Mouse (Mus musculus): ENCODE data around the gene Galr2.
A peak's percentile ranks its signal among the peaks of the same experiment; 100 is the strongest.
"Not testable (repeated sequence)": the region's sequence is repeated elsewhere in the genome, so short reads cannot be mapped to it uniquely, and the experiment has no call there.

The Galr2 gene

DNA sequence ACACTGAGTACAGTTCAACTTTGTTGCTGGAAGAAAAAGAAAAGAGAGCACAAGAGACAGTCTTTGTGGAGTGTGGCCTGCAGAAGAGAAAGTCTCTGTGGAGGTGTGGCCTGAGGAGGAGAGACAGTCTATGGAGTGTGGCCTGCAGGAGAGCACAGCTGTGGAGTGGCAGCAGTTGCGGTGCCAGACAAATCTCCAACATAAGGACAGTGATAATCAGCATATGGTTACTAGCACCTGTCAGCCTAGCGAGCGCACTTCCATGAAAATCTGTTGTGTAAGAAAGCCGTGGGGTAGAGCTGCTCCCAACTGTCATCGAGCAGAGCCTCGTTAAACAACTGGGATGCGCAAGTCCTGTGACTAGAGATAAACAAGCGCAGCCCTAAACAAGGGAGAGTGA, 11.2 kb upstream of the Galr2 start:
- no peak for DNase-seq (ENCODE audit: low spot score)

DNA sequence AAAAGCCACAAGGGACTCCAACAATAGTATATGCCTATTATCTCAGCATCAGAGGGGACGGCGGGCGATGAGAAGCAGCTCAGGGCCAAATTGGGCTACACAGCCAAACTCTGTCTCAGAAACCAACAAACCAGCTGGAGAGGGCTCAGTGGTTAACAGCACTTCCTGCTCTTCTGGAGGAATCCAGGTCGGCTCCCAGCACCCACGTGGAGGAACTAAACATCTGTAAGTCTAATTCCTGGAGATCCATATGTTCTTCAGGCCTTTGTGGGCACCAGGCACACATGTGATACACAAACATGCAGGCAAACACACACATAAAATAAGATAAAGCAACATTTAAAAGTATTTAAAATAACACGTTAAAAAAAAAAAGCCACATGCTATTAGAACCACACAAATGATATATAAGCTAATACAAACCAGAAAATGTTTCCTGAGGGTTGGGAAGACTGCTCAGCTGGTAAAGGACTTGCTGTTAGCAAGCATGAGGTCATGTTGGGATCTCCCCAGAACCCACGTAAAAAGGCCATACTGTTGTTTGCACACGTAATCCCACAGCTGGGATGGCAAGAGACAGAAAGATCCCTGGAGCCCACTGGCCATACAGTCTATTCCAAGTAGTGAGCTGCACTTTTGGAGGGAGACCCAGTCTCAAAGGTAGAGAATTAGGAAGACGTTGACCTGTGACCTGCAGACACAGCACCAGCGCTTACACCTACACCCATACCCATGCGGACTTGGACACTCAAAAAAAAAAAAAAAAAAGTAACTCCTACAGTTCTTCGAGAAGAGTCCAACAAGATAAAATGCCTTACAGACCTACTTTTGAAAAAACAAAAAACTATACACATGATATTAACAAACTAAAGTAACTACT, 7.9 kb upstream of the Galr2 start:
- DNase-seq (ENCODE audit: low spot score), result peak; percentile 34

DNA sequence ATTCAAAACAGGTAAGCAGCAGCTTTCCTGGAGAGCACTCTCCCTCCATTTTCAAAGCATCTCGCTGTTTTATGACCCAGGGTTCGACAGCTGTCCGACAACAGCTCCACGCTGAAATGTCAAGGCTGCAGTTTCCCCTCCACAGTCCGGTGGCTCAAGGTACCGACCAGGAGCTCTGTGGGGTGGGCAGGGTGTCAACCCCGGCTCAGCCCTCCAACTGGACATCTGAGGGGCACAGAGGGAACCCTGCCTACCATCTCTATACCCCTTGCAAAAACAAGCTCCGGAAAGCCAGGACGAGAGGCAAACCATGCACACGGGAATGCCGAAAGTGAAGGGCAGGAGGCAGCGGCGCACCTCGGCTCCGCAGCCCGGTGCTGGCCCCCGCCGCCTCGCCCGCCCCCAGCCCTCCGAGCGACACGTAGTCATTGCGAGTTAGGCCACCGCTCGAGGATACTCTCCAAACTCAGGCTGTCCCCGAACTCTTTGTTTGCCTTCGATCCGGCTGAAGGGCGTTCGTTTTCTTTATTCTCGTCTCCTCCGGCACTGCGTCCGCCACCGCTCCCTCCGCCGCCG, 7.2 kb upstream of the Galr2 start:
- DNase-seq (ENCODE audit: low spot score), result no peak

DNA sequence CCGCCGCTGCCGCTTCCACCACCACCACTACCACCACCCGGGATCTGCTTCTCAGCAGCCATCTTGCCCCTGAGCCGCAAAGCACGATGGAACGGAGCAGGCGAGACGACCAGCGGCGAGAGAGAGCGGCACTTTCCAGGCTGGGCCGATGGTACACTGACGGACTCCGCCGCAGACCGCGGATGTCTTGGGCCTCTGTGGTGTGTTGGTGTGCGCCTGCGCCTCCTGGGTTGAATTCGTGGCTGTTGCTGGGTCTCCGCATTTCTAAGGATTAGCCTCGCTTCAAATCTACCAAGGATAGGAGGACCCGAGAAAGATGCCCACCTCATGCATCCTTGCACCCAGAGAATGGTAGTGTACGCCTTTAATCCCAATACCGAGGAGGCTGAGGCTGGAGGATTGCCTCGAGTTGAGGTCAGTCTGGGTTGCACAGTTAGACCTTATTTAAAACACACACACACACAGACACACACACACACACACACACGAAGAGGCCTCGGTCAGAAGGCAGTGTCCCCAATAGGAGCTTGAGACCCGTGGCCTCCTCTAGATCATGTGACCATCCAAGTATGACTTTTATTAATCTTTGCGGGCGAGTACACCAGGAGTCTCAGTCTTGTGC, 6.6 kb upstream of the Galr2 start, which contains the start of gene Srp68:
Srp68 (minus strand) TSS at position 173 of the 622 bp plus-strand sequence.
- DNase-seq (ENCODE audit: low spot score), result peak; percentile 93

DNA sequence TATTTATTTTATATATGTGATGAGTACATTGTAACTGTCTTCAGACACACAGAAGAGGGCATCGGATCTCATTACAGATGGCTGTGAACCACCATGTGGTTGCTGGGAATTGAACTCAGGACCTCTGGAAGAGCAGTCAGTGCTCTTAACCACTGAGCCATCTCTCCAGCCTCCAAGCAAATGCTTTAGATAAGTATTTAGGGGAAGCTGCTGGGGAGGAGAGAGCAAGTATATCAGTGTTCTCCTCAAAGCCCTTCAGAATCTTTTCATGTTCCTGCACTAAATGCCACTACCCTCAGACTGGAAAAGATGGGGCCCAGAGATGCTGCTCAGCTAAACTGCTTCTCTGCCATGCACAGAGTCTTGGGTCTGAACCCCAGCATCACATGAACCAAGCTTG, 3.6 kb upstream of the Galr2 start:
- not testable (repeated sequence) for DNase-seq (ENCODE audit: low spot score)

DNA sequence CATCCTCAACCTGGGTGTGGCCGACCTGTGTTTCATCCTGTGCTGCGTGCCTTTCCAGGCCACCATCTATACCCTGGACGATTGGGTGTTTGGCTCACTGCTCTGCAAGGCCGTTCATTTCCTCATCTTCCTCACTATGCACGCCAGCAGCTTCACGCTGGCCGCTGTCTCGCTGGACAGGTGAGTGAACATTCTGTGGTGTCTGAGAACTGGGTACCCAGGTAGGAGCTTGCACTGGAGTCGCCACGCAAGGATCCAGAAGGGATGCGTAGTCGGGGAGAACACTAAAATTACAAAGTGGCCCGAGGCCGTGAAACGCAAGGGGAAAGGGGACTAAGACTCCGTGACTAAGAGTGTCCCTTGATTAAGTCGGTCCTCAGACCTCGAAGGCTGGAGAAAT, 932 bp downstream of the Galr2 start:
- no peak for DNase-seq (ENCODE audit: low spot score)

DNA sequence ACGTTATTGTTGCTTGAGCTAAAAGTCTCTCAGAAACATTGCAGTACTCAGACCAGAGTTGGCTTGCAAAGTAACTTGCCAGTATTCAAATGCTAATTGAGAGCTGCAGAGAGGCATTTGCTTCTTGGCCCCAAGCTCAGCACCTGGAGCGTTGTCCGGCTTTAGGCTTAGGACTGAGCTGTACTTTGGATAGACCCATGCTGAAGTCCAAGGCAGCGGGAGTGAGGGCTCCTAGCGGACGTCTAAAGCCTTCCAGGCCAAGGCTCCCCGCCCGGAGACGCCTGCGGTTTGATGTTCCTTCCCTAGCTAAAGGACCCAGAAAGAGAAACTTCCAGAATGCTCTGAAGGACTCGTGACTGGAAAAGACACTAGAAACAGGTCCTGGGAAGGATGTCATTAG, 1.4 kb downstream of the Galr2 start:
- no peak for DNase-seq (ENCODE audit: low spot score)

DNA sequence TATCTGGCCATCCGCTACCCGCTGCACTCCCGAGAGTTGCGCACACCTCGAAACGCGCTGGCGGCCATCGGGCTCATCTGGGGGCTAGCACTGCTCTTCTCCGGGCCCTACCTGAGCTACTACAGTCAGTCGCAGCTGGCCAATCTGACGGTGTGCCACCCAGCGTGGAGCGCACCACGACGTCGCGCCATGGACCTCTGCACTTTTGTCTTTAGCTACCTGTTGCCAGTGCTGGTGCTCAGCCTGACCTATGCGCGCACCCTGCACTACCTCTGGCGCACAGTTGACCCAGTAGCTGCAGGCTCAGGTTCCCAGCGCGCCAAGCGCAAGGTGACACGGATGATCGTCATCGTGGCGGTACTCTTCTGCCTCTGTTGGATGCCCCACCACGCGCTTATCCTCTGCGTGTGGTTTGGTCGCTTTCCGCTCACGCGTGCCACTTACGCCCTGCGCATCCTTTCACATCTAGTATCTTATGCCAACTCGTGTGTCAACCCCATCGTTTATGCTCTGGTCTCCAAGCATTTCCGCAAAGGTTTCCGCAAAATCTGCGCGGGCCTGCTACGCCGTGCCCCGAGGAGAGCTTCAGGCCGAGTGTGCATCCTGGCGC, 2.3 kb downstream of the Galr2 start:
- no peak for DNase-seq (ENCODE audit: low spot score)

DNA sequence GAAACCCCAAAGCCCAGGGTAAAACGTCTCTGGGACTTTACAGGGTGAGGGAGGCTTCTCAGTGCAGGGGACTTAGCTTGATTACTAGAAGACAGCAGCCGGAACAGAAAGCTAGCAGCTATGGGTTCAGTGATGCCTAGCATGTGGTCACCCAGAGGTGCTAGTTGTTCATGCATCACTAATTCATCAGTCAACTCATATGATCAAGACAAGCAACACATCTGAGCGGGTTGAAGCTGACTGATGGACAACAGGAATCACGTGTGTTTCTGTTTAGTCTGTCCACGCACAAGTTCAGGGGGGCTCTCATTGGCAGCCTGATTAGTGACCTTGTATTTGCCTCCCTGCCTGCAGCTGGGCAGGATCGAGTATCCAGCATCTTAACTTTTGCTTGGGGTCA, 3.2 kb downstream of the Galr2 start:
- no peak for DNase-seq (ENCODE audit: low spot score)

DNA sequence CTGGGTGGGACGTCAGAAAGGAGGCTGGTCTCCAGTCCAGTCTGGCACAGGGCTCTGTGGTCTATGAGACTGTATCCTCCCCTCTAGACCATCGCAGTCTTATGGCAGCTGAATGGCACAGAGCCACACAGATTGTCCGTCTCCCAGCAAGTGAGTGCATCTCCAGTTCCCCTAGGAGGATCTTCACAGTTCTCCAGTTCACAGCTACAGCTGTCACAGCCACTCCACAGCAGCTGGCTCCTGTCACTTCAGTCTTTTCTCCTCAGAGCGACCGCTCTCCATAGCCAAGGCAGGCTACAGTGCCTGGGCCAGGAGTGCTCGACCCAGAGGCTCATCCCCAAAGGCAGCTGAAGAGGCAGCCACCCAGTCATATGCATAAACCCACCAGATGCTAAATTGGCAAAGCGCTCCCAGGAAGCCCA, 5.0 kb downstream of the Galr2 start:
- no peak for DNase-seq (ENCODE audit: low spot score)

DNA sequence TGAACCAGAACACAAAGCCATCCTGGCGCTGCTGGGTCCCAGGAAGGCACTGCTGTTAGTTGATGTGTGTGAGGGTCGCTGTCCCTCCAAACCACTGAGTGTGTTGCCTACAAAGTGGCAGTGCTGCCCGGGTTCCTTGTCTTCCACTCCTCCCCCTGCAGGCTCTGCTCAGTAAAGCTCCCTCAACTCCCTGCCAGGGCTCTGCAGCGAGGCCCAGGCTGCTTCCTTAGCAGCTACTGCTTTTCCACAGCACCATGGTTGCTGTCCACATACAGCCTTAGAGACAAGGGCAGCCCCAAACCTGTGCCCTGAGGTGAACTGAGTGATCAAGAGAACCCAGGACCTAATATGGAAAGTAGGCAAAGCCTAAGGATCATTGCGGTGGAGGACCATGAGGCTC, 6.6 kb downstream of the Galr2 start:
- DNase-seq (ENCODE audit: low spot score), result peak; percentile 30

DNA sequence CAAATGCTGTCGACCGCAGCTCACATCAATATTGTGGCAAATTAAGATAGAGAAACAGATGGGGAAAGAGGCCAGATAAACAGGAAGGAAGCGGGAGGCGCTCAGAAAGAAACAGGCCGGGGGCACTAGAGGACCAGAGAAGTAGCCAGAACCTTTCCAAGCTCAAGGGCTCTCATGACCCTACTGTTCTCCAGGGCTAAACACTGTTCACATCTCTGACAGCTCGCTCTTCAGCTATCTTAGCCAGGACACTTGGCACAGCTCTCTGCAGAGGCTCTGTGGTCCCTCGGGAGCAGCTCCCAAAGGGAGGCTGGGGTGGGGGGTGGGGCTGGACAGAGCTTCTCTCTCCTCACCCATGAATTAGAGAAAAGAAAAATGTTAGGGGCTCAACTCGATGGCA, 9.8 kb downstream of the Galr2 start:
- peak; percentile 58 for DNase-seq (ENCODE audit: low spot score)

DNA sequence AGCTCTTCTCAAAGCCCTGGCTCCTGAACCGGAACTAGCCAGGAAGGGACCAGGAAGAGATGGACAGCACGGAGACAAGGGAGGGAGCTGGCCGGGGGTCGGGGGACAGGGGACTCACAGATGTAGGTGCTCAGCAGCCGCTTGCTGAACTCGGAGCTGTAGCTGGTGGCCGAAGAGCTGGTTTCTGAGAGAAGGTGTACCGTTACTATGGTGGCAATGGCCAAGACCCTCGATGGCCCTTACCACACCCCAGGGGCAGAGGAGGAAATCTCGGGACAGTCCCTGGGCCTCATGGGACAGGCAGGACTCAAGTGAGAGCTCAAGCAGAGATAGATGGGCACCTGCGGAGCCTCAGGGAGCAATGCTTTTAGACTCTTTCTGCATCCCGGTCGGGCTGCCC, 11.7 kb downstream of the Galr2 start:
- no peak for DNase-seq (ENCODE audit: low spot score)

DNA sequence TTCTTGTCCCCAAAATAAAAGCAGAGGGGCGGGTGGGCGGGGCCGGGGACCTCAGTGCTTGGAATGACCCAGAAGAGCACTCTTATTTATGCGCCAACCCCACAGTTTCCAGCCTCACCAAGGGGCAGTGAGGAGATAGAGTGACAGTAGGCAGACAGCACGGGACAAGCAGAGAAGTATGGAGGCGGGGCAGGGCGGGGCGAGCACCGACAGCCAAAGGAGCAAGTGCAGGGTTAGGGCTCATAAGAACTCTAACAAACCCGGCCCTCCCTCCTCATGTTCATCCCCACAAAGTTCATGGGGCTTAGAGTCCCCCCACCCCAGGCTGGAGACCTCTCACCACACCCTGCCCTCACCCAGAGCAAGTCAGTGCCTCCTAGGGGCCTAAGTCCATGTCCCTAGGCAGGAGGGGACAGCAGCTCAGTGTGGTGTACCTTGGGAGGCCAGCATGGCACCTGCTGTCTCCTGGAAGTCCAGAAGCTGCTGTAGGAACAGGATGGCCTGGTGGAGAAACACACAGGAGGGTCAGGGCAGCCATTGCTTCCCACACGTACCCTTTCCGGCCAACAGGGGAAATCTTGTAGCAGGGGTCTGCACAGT, 12.9 kb downstream of the Galr2 start:
- DNase-seq (ENCODE audit: low spot score), result no peak

DNA sequence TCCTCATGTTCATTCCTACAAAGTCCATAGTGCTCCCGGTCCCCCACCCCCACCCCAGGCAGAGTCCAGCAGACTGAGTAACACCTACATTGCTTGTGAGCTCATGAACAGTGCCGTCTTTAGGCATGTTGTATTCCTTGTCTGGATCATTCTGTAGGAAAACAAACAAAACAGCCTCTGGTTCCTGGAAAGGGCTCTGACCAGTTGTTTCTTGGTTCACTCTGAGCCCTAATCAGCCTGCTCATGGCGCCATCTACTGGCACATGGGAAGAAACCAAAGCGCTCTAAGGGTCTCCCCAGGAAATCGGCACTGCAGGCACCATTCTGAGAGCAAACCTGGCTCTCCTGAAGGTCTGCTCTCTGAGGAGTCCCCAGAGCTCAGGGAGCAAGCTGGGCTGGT, 13.6 kb downstream of the Galr2 start:
- DNase-seq (ENCODE audit: low spot score), result peak; percentile 80

DNA sequence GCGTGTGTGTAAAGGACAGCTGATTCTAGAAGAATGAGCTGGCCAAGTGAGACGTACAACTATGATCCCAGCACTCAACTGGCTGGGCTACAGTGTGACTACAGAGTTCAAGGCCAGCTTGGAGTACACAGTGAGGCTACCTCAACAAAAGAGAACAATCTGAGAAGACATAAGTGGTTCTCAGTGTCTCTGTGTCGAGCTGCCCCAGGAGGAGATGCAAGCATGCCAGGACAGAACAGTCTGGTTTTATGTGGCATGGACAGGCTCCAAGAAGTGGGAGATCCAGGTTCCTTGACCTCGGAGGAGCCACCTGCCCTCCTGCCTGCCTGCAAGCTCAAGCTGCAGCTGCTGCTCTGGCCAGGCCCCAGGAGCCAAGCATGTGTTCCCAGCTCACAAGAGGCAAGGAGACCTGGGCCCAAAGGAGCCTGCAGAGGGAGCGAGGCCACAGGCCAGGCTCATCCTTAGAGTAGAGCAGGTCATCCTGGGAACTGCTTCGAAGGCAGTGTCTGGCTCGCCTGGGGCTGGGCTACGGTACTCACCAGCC, 15.5 kb downstream of the Galr2 start:
- DNase-seq (ENCODE audit: low spot score), result no peak

DNA sequence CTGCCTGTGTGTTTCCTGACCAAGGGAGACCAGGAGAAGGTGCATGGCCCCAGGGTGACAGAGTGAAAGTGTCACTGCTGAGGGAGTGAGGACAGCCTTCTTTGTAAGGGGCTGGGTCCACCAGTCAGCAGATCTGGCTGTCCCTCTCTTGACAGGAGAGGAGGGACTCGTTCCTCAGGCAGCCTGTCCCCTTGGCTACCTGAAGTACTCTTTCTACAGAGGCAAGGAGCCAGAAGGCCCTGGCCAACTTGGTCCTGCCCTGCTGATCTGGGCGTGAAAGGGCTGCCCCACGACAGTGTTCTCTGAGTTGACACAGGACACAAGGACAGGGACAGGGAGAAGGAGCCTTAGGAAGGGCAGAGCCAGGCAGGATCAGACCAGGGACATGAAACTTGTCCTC, 16.3 kb downstream of the Galr2 start:
- no peak for DNase-seq (ENCODE audit: low spot score)

DNA sequence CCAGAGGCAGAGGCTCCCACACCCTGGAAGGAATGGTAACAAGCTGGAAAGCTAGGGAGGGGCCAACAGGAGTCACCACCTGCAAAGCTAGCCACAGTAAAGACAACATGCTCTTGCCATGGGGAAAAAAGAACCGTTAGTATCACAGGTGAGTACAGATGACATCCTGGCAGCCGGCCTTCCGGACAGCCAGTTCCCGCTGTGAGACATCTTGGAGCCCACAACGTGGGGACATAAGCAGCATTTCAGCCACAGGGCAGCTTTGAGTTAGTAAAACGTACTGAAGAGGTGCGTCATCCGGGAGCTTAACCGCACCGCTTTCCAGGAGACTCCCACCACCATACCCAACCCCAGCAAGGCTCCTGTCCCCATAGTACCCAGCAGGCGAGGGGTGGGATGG, 17.5 kb downstream of the Galr2 start:
- no peak for DNase-seq (ENCODE audit: low spot score)

DNA sequence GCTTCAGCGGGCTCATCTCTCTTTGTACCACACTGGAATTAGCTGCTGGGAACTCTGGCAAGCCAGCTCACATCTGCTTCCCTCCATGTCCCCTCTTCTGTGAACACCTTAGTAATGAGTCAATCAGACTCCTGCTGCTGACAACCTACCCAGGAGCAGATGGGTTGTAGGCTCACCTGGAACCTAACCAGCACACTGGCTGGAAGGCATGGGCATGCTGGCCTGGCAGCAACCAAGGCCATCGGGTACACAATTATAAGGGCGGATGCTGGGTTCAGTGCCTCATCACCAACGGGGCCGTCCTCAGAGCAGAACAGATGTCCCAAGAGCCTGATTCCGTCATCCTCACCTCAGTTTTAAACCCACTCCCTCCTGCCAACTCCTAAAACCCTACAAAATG, 17.9 kb downstream of the Galr2 start:
- DNase-seq (ENCODE audit: low spot score), result no peak

DNA sequence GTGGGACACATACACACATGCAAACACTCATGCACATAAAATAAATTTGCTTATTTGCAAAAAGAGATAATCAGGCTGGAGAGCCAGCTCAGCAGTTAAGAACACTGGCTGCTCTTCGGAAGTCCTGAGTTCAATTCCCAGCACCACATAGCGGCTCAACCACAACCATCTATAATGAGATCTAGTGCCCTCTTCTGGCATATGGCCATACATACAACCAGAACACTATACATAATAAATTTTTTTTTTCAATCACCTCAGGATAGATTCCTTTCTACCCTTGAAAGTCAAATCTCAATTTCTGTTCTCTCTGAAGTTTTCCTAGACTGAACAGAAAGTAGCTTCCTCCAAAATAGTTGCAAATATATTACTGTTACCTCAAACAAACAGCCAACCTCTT, 24.7 kb downstream of the Galr2 start:
- DNase-seq (ENCODE audit: low spot score), result no peak

DNA sequence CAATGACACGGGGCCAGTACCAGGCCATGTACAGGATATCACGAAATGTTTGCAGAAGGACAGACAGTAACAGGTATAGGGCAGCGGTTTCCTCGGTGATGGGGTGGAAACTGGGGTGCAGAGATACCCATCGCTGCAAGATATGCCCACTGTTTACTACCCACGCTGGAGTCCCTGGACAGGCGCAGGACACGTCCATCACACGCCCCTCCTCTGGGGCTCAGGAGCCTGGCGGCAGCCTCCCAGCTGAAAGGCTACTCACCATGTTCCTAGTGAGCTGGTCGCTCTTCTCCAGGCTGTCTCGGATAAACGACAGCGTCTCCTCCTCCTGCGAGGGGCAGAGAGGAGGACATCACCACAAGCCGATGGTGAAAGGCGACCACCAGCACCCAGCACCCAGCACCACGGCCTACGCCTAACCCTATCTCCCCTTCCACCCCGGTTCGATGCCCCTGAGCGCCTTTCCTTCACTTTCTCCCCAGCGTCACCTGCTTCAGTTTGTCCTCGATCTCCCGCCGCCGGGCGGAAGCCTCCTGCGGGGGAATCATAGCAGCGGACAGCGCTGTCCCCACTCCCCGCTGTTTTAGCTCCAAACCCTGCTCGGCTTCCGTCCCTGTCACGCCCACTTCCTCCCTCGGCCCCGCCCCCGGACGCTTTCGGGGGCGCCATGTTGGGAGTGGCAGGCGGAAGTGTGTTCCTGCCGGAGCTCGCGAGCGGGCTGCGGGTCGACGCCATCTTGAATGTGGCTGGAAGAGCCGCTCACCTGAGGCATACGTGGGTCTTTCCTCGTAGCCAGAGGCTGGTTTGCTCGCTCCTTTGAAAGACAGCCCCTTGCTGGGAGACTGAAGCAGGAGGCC, 25.6 kb downstream of the Galr2 start:
- DNase-seq (ENCODE audit: low spot score), result peak; percentile 96

All from MN1 (cell line).